Mouse (Mus musculus) fibroblast of lung, adult 2 months (primary cell): ENCODE measurements around the gene Cubn.

ENCODE experiments used
- DNase-seq: peaks from one replicate; pipeline ENCODE4 v3.0.0-alpha.2; 2011; ENCODE audit warnings: low read depth

Cubn gene

GRCm38 (mm10) chr2:13408333-13408732 is 83.3 kb downstream of the Cubn start:
- no peak for DNase-seq

GRCm38 (mm10) chr2:13407698-13408097 is 83.9 kb downstream of the Cubn start:
- no peak for DNase-seq

- DNase-seq = peak; percentile 93
These were observed 84.3 kb downstream of the Cubn start for GRCm38 (mm10) chr2:13407272-13407671.

- peak; percentile 82 for DNase-seq
These were observed 86.5 kb downstream of the Cubn start for GRCm38 (mm10) chr2:13404986-13405678.

- DNase-seq = no peak
These were observed 90.8 kb downstream of the Cubn start for GRCm38 (mm10) chr2:13400831-13401230.

GRCm38 (mm10) chr2:13399480-13400072 is 92.0 kb downstream of the Cubn start:
- no peak for DNase-seq

GRCm38 (mm10) chr2:13398955-13399354 is 92.7 kb downstream of the Cubn start:
- DNase-seq = no peak

- no peak for DNase-seq
These were observed 93.1 kb downstream of the Cubn start for GRCm38 (mm10) chr2:13398551-13398950.

GRCm38 (mm10) chr2:13396124-13396540 is 95.5 kb downstream of the Cubn start:
- peak; percentile 61 for DNase-seq

- no peak for DNase-seq
These were observed 100.6 kb downstream of the Cubn start for GRCm38 (mm10) chr2:13391018-13391417.

GRCm38 (mm10) chr2:13386631-13387030 is 105.0 kb downstream of the Cubn start:
- no peak for DNase-seq

- peak; percentile 76 for DNase-seq
These were observed 105.9 kb downstream of the Cubn start for GRCm38 (mm10) chr2:13385542-13386345.

GRCm38 (mm10) chr2:13384775-13385541 is 106.7 kb downstream of the Cubn start:
- DNase-seq = no peak

GRCm38 (mm10) chr2:13376166-13376565 is 115.4 kb downstream of the Cubn start:
- no peak for DNase-seq

GRCm38 (mm10) chr2:13373291-13373690 is 118.3 kb downstream of the Cubn start:
- no peak for DNase-seq

- no peak for DNase-seq
These were observed 118.8 kb downstream of the Cubn start for GRCm38 (mm10) chr2:13372825-13373224.

GRCm38 (mm10) chr2:13372256-13372824 is 119.3 kb downstream of the Cubn start:
- DNase-seq = peak; percentile 79

GRCm38 (mm10) chr2:13371797-13372170 is 119.8 kb downstream of the Cubn start:
- DNase-seq = no peak

GRCm38 (mm10) chr2:13371072-13371796 is 120.4 kb downstream of the Cubn start:
- DNase-seq = peak; percentile 63

GRCm38 (mm10) chr2:13370556-13370955 is 121.1 kb downstream of the Cubn start:
- no peak for DNase-seq

GRCm38 (mm10) chr2:13368517-13368916 is 123.1 kb downstream of the Cubn start:
- no peak for DNase-seq
